Mouse (Mus musculus) NIH3T3 (cell line): ENCODE measurements around the gene Hyal1.
A peak's percentile ranks its signal among the peaks of the same experiment; 100 is the strongest.

ENCODE experiments used
- DNase-seq: peaks from one replicate; pipeline ENCODE4 v3.0.0-alpha.2; 2012; ENCODE audit warnings: low read depth

Gene Hyal1

GRCm38 (mm10) chr9:107594281-107595062 lies 17.7 kb downstream of the Hyal1 start:
- no peak for DNase-seq

DNA sequence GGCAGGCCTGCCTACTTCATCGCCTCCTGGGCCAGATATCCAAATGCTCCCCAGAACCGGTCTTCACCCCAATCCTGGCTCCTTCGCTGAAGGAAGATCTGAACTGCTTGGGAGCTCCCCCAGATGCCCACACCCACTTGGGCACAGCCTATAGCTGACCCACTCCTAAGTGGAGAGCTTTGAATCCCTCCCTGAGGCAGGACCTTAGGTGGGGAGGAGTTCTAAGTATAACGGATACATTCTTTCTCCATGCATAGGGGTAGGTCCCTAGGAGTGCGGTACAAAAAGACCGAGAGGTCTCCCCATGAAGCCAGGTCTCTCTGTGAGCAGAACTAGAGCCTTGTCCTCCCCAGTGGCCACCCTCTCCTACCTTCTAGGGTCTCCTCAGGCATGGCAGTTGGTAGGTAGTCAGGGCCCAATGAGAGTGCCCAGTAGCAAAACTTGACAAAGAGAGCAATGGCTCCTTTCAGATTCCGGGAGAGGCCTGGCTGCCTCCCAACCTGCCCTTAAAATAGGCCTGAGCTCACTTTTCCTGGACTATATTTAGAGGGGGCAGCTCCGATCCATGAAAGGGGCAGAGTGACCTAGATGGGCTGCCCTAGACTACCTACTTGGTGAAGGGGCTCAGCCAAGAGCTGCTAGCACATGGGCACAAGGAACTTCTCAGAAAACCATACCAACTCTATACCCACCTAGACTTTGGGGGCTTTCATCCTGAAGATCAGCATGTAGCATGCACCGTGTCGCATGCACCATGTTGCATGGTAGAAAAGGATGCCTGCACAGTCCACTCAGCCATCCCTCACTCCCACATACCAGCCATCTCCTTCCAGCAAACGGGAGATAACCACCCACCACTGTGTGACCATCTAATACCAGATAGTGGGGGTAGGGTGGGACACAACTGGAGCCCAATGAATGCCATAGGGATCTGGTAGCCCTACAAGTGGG lies 20.2 kb downstream of the Hyal1 start:
- peak; percentile 28 for DNase-seq

GRCm38 (mm10) chr9:107598385-107598784 lies 21.7 kb downstream of the Hyal1 start:
- no peak for DNase-seq

GRCm38 (mm10) chr9:107599433-107599832 lies 22.7 kb downstream of the Hyal1 start:
- DNase-seq = no peak

DNA sequence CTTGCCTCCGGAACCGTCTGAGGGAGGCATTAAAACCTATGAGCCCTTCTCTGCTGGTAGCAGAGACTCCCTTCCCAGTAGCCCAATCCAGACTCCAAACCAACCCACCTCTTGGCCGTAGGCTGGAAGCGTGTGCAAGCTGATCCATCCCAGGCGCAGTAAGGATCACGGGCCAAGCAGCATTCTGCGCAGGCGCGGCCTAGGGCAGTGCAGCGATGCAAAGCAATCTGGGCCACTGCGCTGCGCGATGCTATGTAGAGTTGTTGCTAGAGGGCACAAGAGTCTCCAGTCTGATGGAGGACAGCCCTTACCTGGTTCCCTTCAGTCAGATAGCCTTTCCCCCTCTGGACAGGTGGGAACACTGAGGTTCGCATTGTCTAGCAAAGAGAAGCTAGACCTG lies 23.1 kb downstream of the Hyal1 start:
- DNase-seq = no peak

GRCm38 (mm10) chr9:107600745-107601144 lies 24.0 kb downstream of the Hyal1 start:
- DNase-seq = peak; percentile 24

DNA sequence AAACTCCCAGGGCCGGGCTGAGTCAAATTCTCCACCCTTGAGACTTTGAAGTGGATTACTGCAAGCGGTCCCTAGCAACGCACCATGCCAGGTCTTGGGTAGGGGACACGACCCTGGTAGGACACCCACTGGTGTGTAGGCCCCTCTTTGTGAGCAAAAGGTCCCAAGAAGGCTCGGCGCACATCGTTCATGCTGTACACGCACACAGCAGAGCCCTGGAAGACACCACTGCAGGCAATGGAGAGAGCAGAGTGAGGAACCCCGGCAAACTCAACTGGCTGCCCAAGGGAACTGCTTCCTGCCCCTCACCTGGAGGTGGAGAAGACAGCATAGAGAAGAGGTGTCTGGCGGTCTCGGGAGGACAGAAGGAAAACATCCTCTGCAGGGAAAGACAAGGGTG lies 24.5 kb downstream of the Hyal1 start:
- no peak for DNase-seq

GRCm38 (mm10) chr9:107602068-107602648 lies 25.4 kb downstream of the Hyal1 start:
- DNase-seq = peak; percentile 94

DNA sequence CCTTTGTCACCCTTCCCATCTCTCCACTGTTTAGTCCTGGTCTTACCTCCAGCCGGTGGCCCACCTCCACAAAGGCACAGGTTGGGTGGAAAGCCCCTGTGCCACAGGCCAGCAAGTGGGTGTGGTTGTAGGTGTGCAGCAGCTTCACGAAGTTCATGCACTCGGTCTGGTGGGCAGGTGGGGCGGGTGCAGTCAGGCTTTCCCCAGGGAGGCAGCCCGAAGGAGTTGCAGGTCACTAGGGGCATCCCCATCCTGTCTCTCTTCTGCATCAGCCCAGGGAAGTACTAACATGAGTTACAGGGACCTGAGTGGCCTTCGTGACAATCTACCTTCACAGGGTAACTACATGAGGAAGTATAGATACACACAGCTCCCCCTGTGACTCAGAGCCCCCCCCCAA lies 26.5 kb downstream of the Hyal1 start:
- no peak for DNase-seq

GRCm38 (mm10) chr9:107605041-107605661 lies 28.4 kb downstream of the Hyal1 start:
- no peak for DNase-seq

DNA sequence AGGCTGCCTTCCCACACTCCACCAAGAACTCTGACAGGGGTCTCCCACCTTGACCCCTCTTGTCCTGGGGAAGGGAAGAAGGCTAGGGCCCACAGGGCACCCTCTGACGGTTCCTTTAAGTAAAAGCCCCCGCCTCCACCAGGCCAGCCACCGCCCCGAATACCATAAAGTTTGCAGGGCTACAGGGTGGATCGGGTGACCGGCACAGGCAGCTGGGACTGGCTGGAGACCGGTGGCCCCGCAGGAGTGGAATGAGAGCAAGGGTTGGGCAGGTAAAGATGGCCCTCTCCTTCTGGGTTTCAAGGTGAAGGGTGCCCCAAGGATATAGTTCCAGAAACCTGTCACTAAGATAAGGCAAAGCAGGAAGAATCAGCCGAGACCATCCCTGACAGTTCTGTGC lies 29.9 kb downstream of the Hyal1 start:
- no peak for DNase-seq

DNA sequence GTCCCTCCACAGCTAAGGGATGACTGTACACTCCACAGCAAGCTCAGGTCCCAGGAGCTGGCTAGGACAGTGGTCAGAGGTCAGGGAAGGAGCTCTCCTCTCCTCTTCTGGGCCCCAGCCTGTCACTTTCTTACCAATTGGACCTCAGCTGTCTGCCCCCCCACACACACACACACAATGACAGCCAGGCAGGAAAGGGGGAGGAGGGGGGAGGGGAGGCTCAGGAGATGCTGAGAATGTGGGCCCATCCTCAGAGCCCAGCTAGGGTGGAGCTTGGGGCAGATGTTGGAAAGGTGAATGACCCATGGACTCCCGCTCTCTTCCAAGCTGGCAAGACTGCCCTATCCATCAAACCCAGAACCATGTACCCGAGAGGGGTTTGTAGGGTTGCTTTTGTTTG lies 30.3 kb downstream of the Hyal1 start:
- no peak for DNase-seq

- DNase-seq = no peak
Measured at GRCm38 (mm10) chr9:107607653-107608245, 31.0 kb downstream of the Hyal1 start.

GRCm38 (mm10) chr9:107608741-107609432 lies 32.2 kb downstream of the Hyal1 start, which contains the start of gene Sema3b:
Gene Sema3b, minus strand, starts transcription at chr9:107609229.
- peak; percentile 81 for DNase-seq

DNA sequence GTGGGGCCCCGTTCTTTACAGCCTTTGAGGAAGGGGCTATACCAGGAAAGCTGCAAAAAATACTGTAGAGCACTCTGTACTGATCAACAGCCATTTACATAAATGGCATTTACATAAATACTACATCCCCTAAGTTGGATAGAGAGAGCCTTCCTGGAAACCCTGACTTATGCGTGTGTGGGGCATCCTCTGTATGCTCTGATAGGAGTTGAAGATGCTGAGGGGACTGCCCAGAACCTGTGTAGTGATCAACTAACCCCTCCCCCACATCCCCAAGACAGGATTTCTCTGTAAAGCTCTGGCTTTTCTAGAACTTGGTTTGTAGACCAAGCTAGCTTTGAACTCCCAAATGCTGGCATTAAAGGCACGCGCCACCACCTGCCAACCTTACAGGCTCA lies 32.7 kb downstream of the Hyal1 start:
- no peak for DNase-seq

DNA sequence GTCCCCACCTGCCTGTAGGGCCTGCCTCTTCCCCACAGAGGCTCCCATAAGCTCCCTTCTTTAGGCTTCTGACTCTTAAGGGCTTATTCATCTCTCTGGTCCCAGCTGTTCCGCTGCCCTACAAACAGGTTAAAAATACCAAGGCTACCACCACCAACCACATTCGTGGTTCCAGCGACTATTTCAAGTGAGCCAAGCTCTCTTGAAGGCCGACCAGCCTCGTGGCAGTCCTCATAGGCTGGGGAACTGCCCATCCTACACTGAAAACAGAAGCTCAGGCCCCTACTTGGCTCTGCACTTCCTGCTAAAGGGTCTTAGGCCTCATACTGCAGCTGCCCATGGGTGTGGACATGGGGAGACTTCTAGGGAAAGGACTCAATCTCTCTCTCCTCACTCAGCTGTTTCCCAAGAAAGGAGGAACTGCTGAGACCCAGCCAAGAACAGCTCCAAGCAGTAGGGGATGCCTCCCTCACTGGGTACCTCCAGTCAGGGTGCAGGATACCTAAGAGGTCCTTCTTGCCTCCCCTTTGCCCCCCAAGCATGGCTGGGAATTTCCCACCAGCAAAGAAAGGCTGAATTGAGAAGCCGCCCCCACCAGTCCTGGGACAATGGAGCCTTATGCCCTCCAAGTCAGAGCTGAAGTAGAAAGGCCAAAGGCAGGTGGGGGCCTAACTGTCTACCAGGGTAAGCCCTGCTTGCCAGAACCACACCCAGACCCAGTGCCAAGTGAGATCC lies 34.9 kb downstream of the Hyal1 start:
- peak; percentile 33 for DNase-seq

DNA sequence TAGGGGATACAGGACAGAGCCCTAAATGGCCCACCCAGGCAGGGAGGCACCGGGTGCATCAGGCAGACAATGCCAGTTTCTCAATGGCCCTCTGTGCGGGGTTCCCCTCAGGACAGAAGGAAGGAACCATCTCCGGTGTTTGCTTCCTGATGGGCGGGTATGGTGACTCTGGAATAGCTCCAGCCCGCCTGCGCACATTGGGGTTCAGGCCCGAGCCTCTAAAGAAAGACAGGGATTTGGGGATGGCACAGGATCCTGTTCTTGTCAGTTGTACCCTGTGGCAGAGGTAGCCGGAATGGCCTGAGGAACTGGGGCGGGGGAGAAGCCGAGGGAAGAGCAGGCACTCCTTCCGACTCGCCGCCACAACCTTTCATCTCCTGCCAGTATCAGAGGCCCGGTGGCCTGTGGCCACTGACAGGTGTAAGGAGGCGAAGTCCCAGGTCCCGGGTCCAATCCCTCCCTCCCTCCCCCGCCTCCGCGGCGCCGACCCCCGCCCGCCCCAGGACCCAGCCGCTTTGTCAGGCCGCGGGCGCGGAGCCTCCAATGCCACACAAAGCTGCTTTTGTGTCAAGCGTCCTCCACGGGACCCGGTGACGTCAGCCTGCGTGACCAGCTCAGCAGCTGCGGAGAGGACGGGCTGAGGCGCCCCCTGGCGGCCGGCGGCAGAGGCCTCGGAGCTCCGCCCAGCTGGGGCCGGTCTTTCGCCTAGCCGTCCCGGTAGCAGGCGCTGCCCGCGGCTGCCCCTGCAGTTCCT lies 35.6 kb downstream of the Hyal1 start:
- DNase-seq = peak; percentile 98

- DNase-seq = peak; percentile 47
Measured at GRCm38 (mm10) chr9:107612945-107613569, 36.3 kb downstream of the Hyal1 start.

DNA sequence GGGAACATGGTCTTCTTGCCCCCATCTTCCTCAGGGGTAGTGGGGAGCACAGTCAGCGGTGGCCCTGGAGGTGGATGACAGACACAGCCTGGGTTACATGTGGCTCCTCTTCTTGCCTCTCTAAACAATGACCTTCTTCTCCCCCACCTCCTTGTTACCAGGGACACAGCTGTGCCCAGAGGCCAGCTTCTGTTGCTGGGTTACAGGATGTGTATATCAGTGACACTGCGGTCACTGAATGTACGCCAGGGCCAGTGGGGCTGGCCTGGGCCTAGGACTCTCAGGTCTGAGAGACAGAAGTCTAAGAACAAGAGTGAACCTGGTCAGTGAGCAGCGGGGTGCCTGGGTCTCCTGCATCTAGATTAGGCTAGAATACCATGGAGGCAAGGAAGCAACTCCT lies 38.3 kb downstream of the Hyal1 start:
- no peak for DNase-seq
